Mouse (Mus musculus) large intestine, adult 2 months (tissue): Measurements from ENCODE around the gene Ncln. TPM values are rescaled to one million over a fixed set of nuclear protein-coding genes. Genes with fewer than 3 reads are reported as not detected.

Source experiments
- DNase-seq: peaks from one replicate; pipeline ENCODE4 v3.0.0-alpha.2; 2012; ENCODE audit warnings: low read depth, low spot score
- WGBS: fragments of 180-500 bp; shearing (Covaris S2); methylation state at CpG from one replicate; pipeline ENCODE4 v1.1.7; 2018; 5-methylcytosine and 5-hydroxymethylcytosine counted together
- polyA plus RNA-seq: library from polyadenylated mRNA; depleted of rRNA; stranded (reverse); fragments of >200 nt; gene quantifications from 2 replicates; pipeline ENCODE4 v1.2.3, GENCODE M21; 2012

The Ncln gene
- polyA plus RNA-seq, 1 experiment = 242 TPM

GRCm38 (mm10) chr10:81493601-81494220 is 2.5 kb downstream of the Ncln start:
- 79% methylated on average over 8 of the region's 8 CpGs for WGBS
- DNase-seq = no peak

DNA sequence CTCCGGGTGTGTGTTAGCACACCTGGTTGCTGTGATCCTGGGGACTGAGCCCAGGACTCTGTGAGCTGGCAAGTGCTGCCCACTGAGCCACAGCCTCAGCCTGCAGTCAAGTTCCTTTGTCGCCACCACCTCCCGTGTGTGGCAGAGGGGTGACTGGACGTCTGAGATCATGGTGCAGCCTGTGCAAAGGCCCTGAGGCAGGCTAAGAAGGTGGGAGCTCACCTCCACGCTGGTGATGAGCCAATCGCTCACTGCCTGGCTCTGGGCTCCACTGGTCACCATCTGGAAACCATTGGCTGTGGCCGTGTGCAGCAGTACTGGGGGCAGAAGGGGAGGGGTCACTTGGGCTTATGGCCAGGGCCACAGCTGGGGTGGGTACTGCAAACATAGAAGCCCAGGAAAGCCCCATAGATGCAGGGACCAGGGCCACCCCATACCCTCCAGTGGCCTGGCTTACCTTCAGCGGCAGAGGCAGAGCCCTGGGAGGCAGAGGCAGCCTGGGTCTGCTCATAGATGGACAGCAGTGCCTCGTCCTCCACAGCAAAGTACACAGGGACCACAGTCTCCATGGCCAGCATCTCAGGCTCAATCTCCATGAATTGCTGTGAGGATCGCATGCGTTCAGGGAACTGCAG is 3.5 kb downstream of the Ncln start:
- DNase-seq = no peak
- WGBS = 91% methylated on average over 11 of the region's 11 CpGs

GRCm38 (mm10) chr10:81491018-81491417 is 5.2 kb downstream of the Ncln start:
- WGBS = 87% methylated on average over 9 of the region's 9 CpGs
- DNase-seq = no peak

- 85% methylated on average over 14 of the region's 14 CpGs for WGBS
- DNase-seq = no peak
Observed at GRCm38 (mm10) chr10:81489941-81490340, 6.3 kb downstream of the Ncln start.

DNA sequence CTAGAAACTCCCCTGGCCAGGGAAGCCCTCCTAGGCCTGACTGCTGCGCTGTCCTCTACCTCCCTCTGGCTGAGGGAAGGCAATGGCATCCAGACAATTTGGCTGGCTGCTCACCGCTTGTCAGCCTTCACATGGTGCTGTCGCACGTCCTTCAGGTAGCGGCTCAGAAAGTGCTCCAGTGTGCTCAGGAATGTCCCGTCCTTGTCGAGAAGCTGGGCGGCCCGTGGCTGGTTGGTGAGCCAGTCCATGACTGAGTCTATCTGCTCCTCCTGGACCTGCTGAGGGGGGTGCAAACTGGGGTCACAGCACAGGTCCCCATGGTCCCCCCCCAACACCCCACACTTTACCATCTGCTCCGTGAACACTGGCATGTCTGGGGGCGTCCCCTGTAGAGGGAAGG is 8.1 kb downstream of the Ncln start:
- DNase-seq = no peak
- 92% methylated on average over 11 of the region's 11 CpGs for WGBS

DNA sequence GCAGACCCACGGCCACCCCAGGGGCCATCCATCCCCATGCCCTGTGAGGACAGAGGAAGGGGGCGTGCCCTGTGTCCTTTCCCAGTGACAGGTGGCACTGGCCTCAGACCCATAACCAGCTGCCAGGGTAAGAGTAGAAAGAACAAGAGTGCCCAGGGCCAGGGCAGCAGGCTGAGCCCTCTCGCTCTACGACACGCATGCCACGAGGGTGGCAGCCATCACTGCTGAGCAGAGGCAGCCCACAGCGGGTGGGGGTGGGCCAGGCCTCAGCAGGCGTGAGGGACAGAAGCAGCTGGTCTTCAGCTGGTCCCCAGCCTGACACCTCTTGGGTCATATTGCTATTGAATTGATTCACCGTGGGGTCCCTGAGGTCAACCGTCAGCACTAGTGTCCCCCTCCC is 9.7 kb downstream of the Ncln start:
- no peak for DNase-seq
- 91% methylated on average over 10 of the region's 10 CpGs for WGBS

GRCm38 (mm10) chr10:81485479-81486018 is 10.6 kb downstream of the Ncln start:
- 60% methylated on average over 7 of the region's 7 CpGs for WGBS

DNA sequence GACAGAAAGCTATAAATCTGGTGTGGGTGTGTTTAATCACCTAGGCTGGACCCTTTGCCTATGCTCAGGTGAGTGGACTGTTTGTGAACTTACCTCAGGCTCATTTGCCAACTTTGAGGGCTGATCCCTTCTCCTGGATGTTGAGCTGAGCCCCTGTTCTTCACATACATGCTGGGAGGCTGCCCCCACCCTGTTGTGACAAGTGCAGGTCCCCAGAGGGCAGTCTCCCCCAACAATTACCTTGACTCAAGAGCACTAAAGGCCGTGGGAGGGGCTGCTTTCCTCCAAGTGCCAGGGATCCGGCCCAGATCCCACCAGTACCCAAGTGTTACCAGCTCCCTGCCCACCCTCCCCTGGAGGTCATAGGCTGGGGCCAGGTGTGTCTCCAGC is 11.1 kb downstream of the Ncln start:
- DNase-seq = no peak
- WGBS = 6% methylated on average over 2 of the region's 2 CpGs

More at GRCm38 (mm10) chr10:81485479-81486018, 10.6 kb downstream of the Ncln start:
- no peak for DNase-seq

- WGBS = 47% methylated on average over 6 of the region's 6 CpGs
- no peak for DNase-seq
Observed at GRCm38 (mm10) chr10:81484441-81485059, 11.6 kb downstream of the Ncln start.

- 19% methylated on average over 9 of the region's 9 CpGs for WGBS
- no peak for DNase-seq
Observed at GRCm38 (mm10) chr10:81483983-81484382, 12.2 kb downstream of the Ncln start.

- no peak for DNase-seq
- WGBS = under 1% methylated on average over 36 of the region's 36 CpGs
Observed at GRCm38 (mm10) chr10:81482533-81482889, 13.7 kb downstream of the Ncln start, which contains the start of gene Celf5. Gene Celf5, minus strand, starts transcription at chr10:81482709.

- DNase-seq = no peak
- 4% methylated on average over 33 of the region's 35 CpGs for WGBS
Observed at GRCm38 (mm10) chr10:81481605-81482532, 14.3 kb downstream of the Ncln start.

GRCm38 (mm10) chr10:81474461-81474860 is 21.7 kb downstream of the Ncln start:
- no peak for DNase-seq
- WGBS = 65% methylated on average over 10 of the region's 10 CpGs

DNA sequence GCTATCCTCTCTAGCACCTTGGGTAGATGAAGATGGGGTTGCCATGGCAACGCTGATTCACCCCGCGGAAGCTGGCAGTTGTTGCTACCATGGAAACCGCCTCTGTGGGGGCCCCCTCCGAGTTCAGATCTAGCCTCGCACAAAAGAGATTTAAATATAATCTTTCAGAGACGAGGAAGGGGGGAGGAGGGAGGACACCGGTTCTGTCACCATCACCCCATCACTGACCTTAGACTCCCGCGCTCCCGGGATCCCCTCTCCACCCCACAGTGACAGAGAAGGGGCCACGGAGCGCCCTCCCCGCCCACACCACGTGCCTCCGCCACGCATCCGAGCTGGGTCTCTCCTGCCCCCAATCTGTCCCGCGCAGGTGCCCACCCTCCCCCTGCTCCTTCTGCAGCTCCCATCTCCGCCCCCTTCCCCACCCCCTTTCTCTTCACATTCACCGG is 23.2 kb downstream of the Ncln start:
- DNase-seq = no peak
- 6% methylated on average over 20 of the region's 22 CpGs for WGBS

DNA sequence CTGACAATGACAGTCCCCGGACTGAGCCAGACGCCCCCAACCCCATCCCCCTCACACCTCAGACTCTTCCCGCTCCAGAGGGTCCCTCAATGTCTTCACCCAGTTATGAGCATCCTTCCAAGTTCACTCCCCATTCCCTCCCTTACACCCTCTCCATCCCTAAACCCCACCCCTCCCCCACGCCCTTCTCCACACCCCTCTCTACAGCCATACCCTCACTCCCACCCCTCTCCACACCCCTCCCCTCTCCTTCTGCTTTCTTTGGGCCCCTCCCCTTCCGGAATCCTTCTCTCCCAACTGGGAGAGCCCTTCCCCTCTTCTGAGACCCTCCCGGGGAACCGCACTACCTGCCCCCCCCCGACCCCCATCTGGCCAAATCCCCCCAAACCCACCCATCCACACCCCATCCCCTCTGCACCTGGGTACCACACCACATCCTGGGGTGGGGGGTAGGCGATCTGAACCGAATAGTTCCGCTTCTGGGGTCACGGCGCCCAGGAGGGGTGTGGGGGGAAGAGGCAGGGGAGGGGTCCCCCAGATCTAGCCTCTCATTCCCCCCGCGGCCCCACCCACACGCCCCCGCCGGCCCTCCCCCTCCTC is 23.7 kb downstream of the Ncln start:
- 18% methylated on average over 18 of the region's 18 CpGs for WGBS
- DNase-seq = no peak

DNA sequence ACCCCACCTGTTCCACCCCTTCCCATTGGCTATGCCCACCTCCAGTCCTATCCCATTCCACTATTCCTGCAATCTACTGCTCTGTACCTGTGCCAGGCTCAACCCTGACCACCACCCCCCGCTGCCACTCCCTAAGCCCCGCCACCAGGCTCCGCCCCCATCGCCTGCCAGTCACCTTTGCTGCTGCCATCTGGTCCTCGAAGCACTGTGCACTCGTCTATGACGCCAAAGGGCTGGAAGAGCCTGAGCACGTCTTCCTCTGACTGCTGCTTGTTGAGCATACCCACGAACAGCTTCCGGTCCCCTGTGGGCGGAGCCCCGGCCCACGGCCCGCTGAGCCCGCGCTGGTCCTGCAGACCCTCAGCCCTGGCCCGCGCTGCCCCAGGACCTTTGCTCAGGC is 25.7 kb downstream of the Ncln start:
- no peak for DNase-seq

GRCm38 (mm10) chr10:81469253-81469652 is 26.9 kb downstream of the Ncln start:
- WGBS = 77% methylated on average over 5 of the region's 5 CpGs

More for the DNA sequence above, 25.7 kb downstream of the Ncln start:
- WGBS = 36% methylated on average over 18 of the region's 18 CpGs

DNA sequence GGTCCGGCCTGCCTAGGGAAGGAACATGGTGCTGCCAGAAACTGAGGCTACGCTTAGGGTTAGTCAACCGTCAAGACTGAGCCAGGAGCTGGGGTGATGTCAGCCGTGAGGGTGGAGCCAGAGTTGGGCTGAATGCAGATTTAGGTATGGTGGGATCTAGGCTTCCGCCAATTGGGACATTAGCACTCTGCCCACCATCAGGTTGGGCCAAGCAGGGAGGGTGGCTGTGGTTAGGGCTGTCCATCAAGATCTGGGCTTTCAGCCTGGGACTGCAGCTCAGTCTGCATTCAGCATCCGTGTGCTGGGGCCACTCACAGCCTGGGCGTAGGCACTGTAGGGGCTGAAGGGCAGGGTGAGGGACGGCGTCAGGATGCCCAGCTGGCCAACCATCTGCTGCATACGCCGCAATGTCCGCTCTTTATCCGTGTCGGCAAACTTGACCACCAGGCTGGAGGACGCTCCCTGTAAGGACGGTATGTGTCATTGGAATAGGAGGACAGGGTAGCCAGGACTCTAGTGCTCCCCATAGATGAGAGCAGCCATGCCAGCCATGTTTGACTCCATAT is 28.4 kb downstream of the Ncln start:
- DNase-seq = no peak
- 88% methylated on average over 16 of the region's 16 CpGs for WGBS

More at GRCm38 (mm10) chr10:81469253-81469652, 26.9 kb downstream of the Ncln start:
- DNase-seq = no peak

- no peak for DNase-seq
- 48% methylated on average over 14 of the region's 14 CpGs for WGBS
Observed at GRCm38 (mm10) chr10:81466881-81467280, 29.3 kb downstream of the Ncln start.
